25 mouse cellular contexts compared by ENCODE assay signal in genomic region chr12:8359418-8360112, GRCm38 (mm10). TPM values are rescaled to one million over a fixed set of nuclear protein-coding genes. Genes with fewer than 3 reads are reported as not detected.
DNase-seq lines count a peak whose midpoint lies in the region; ATAC-seq and TF ChIP-seq lines count a peak whose summit lies in the region.
"Had no signal": no experiment of that assay in that cellular context is flagged by ENCODE, and none has a peak within 500 bp of the region (broad histone marks: within the 10 kb centered on the region; RNA-seq: fewer than 3 reads in every experiment).

No protein-coding gene starts in this region.

- 0 out of 2 replicates have a peak overlapping the region, but pooled peaks have one; percentile 89 for H3K27ac ChIP-seq in layer of hippocampus, adult 2 months
- peak overlapping the region; percentile 55 for H3K27ac ChIP-seq in brown adipose tissue, adult 24 weeks (replicated peaks; ENCODE audit: low read depth, low read length)
- H3K27ac ChIP-seq: embryonic facial prominence, embryonic 12.5 days; forebrain, embryonic 13.5 days; macrophage; midbrain, embryonic 13.5 days; neural tube, embryonic 15.5 days had no signal

- no peak for DNase-seq in layer of hippocampus, adult 2 months (ENCODE audit: low spot score in 2 of 2)
- DNase-seq in layer of hippocampus, adult 8-10 months (ENCODE audit: low spot score in 2 of 2) = no peak
- peak; percentile 62 for DNase-seq in naive thymus-derived CD4-positive, alpha-beta T cell, adult 2 months (ENCODE audit: low read depth)
- DNase-seq in adrenal gland, postnatal 25 days = no peak
- no peak for DNase-seq in Muller cell, postnatal 12 days (ENCODE audit: inconsistent ontology term)
- DNase-seq: cerebellum, adult 9-10 months; gastrocnemius, postnatal 14 days; layer of hippocampus, postnatal 36 days; liver; spleen, adult 18-20 months; thymus, adult 2 months had no signal

- no peak overlapping the region for H3K4me3 ChIP-seq in layer of hippocampus, adult 2 months
- 0 out of 2 replicates have a peak overlapping the region, but pooled peaks have one; percentile 24 for H3K4me3 ChIP-seq in brown adipose tissue, adult 24 weeks (ENCODE audit: insufficient read depth, low read depth, low read length)
- H3K4me3 ChIP-seq: embryonic facial prominence, embryonic 12.5 days; erythroblast, embryonic 14.5 days; forebrain, embryonic 13.5 days; midbrain, embryonic 13.5 days; myocyte; neural tube, embryonic 15.5 days had no signal

- ATAC-seq in CD4-positive, CD25-positive, alpha-beta regulatory T cell, adult 4 months = peak; percentile 81
- ATAC-seq: forebrain, embryonic 13.5 days; midbrain, embryonic 13.5 days had no signal

- H3K4me1 ChIP-seq in brown adipose tissue, adult 24 weeks (ENCODE audit: control insufficient read depth, insufficient read depth, insufficient read length, low read length) = peaks cover 22% of the 10 kb centered on the region

- TF ChIP-seq CTCF in layer of hippocampus, adult 2 months (conservative IDR thresholded peaks at IDR 0.05) = no peak

RNA-seq across cellular contexts. Expression of gene Hs1bp3, which starts 46.3 kb away (rescaled TPM):
- total RNA-seq in layer of hippocampus, adult 2 months (2021) = 10 to 100 TPM; 12.2 to 15.1 TPM
- 10 to 100 TPM; 16.4 to 20.0 (median 18.7) TPM for total RNA-seq in layer of hippocampus, adult 8-10 months (2022)
- polyA plus RNA-seq in CD4-positive, CD25-positive, alpha-beta regulatory T cell, adult 4 months (2017; shearing (Covaris generic)) = 10 to 100 TPM in 1 of 2 experiments, 1 to 10 TPM in 1; 5.6 to 13.0 TPM
- 5.7 and 7.6 TPM in 2 replicates for polyA plus RNA-seq in brown adipose tissue, adult 24 weeks (2012; ENCODE audit: insufficient read depth, insufficient read length, missing spikeins)
- total RNA-seq in adrenal gland, postnatal 25 days (2021) = 13.6 and 22.3 TPM in 2 replicates

RNA-seq across cellular contexts. Expression of gene Gdf7, which starts 57.8 kb away (rescaled TPM):
- total RNA-seq in layer of hippocampus, adult 2 months (2021) = not detected
- under 1 TPM; 0.31 to 0.90 (median 0.69) TPM for total RNA-seq in layer of hippocampus, adult 8-10 months (2022)
- not detected for polyA plus RNA-seq in CD4-positive, CD25-positive, alpha-beta regulatory T cell, adult 4 months (2017; shearing (Covaris generic))
- not detected in 2 replicates for polyA plus RNA-seq in brown adipose tissue, adult 24 weeks (2012; ENCODE audit: insufficient read depth, insufficient read length, missing spikeins)
- not detected in 2 replicates for total RNA-seq in adrenal gland, postnatal 25 days (2021)
- total RNA-seq: adrenal gland, adult 18-20 months; gastrocnemius, postnatal 14 days; hematopoietic stem cell, adult 5-6 weeks; MEL had no signal
- polyA plus RNA-seq: erythroblast, embryonic 14.5 days; forebrain, embryonic 13.5 days; heart, embryonic 16.5 days; liver, embryonic 16.5 days; macrophage had no signal
